In the genomic region with DNA sequence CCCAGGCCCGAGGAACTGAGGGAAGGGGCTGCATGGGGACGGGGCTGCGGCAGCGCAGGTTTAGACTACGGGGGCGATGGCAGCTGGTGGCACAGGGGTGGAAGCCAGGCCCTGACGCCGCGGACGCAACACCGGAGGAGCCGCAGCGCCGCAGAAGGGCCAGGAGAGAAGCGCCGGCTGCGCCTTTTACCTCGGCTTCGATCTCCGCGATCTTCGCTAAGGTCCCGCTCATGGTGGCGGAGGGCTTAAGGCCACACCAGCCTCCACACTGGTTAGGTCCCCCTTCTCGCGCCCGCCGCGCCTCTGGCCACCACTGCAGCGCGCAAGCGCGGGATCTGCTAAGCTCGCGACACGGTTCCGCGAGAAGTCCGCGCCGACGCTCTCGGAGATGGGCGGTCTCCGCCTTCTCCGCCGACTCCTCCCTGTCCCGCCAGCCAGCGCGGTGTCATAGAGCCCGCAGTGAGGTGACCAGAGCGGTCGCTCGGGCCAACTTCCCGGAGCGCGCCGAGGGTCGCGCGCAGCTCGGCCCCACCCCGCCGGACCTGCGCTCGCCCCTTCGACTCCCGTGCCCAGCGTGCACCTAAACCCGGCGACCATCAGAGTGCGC, we compare ENCODE assay signal across 8 mouse cellular contexts. TPM values are rescaled to one million over a fixed set of nuclear protein-coding genes. Genes with fewer than 3 reads are reported as not detected.
DNase-seq lines count a peak whose midpoint lies in the region; ATAC-seq and TF ChIP-seq lines count a peak whose summit lies in the region.

Gene Drg1, minus strand, starts transcription at position 337 of the 607 bp plus-strand sequence.

- ATAC-seq in embryonic facial prominence, embryonic 13.5 days (ENCODE audit: insufficient number of reproducible peaks, insufficient read depth, low FRiP score, low TSS enrichment, low read depth), result peak; percentile 98
- ATAC-seq in limb, embryonic 12.5 days (ENCODE audit: insufficient number of reproducible peaks, insufficient read depth, low FRiP score, low TSS enrichment, low read depth), result peak; percentile 97
- peak; percentile 99 for ATAC-seq in midbrain, embryonic 15.5 days (replicated peaks)

- H3K27ac ChIP-seq in embryonic facial prominence, embryonic 13.5 days, result peak within 1 kb of the TSS; percentile 98
- peak within 1 kb of the TSS; percentile 87 for H3K27ac ChIP-seq in kidney, adult 2 months (ENCODE audit: insufficient read depth, low read depth, low read length)
- H3K27ac ChIP-seq in limb, embryonic 12.5 days, result peak within 1 kb of the TSS; percentile 97
- peak within 1 kb of the TSS; percentile 96 for H3K27ac ChIP-seq in midbrain, embryonic 15.5 days
- H3K27ac ChIP-seq in spleen, adult 2 months (ENCODE audit: insufficient read depth, low read length), result peak within 1 kb of the TSS; percentile 79

- under 1% methylated on average over 72 of the region's 72 CpGs for WGBS in embryonic facial prominence, embryonic 13.5 days
- under 1% methylated on average over 72 of the region's 72 CpGs for WGBS in kidney, adult 2 months
- WGBS in limb, embryonic 12.5 days, result under 1% methylated on average over 72 of the region's 72 CpGs
- WGBS in midbrain, embryonic 15.5 days, result under 1% methylated on average over 72 of the region's 72 CpGs
- WGBS in spleen, adult 2 months, result 1% methylated on average over 72 of the region's 72 CpGs

- peak within 1 kb of the TSS; percentile 99 for H3K9ac ChIP-seq in embryonic facial prominence, embryonic 13.5 days
- H3K9ac ChIP-seq in limb, embryonic 12.5 days (replicated peaks), result peak within 1 kb of the TSS; percentile 94
- peak within 1 kb of the TSS; percentile 99 for H3K9ac ChIP-seq in midbrain, embryonic 15.5 days

- DNase-seq in 3134 (ENCODE audit: extremely low read depth, insufficient read length, low spot score), result peak; percentile 97
- DNase-seq in adrenal gland, postnatal 36 days, result peak; percentile 96 to 97
- peak; percentile 94 to 97 for DNase-seq in heart, adult 18-20 months
- peak; percentile 96 for DNase-seq in kidney, adult 2 months
- DNase-seq in spleen, adult 2 months (ENCODE audit: low read depth in 1 of 2, low spot score in 2 of 2), result peak; percentile 79 to 91

- H3K4me3 ChIP-seq in embryonic facial prominence, embryonic 13.5 days, result peak within 1 kb of the TSS; percentile 89
- peak within 1 kb of the TSS; percentile 84 for H3K4me3 ChIP-seq in kidney, adult 2 months (ENCODE audit: insufficient read depth, low read depth, low read length)
- peak within 1 kb of the TSS; percentile 89 for H3K4me3 ChIP-seq in limb, embryonic 12.5 days (replicated peaks)
- peak within 1 kb of the TSS; percentile 92 for H3K4me3 ChIP-seq in midbrain, embryonic 15.5 days
- H3K4me3 ChIP-seq in spleen, adult 2 months (ENCODE audit: extremely low read depth, insufficient read depth, insufficient read length), result peak within 1 kb of the TSS; percentile 85

- H3K4me1 ChIP-seq in embryonic facial prominence, embryonic 13.5 days, result peaks cover 13% of the 10 kb centered on the region
- peaks cover 8% of the 10 kb centered on the region; the same call in 1 of the 2 replicates for H3K4me1 ChIP-seq in kidney, adult 2 months (ENCODE audit: control insufficient read depth, insufficient read depth, low read length)
- H3K4me1 ChIP-seq in limb, embryonic 12.5 days (replicated peaks), result peaks cover 17% of the 10 kb centered on the region
- peaks cover 33% of the 10 kb centered on the region for H3K4me1 ChIP-seq in midbrain, embryonic 15.5 days
- H3K4me1 ChIP-seq in spleen, adult 2 months (ENCODE audit: control insufficient read depth, insufficient read depth, insufficient read length), result peaks cover 9% of the 10 kb centered on the region

- TF ChIP-seq POLR2A in kidney, adult 2 months (IDR thresholded peaks at IDR 0.05; ENCODE audit: low read depth, low read length), result peak; percentile 91
- peak; percentile 85 for TF ChIP-seq POLR2A in spleen, adult 2 months (IDR thresholded peaks at IDR 0.05; ENCODE audit: low read depth, low read length)

- H3K27me3 ChIP-seq in embryonic facial prominence, embryonic 13.5 days, result no peaks in the 10 kb centered on the region
- no peaks in the 10 kb centered on the region for H3K27me3 ChIP-seq in kidney, adult 2 months (replicated peaks; ENCODE audit: control insufficient read depth, insufficient read depth, low read length)
- H3K27me3 ChIP-seq in limb, embryonic 12.5 days, result no peaks in the 10 kb centered on the region
- H3K27me3 ChIP-seq in midbrain, embryonic 15.5 days (replicated peaks), result no peaks in the 10 kb centered on the region
- H3K27me3 ChIP-seq in spleen, adult 2 months (ENCODE audit: control insufficient read depth, insufficient read depth, low read length), result no peaks in the 10 kb centered on the region

- peaks cover 28% of the 10 kb centered on the region for H3K36me3 ChIP-seq in embryonic facial prominence, embryonic 13.5 days
- peaks cover 4% of the 10 kb centered on the region for H3K36me3 ChIP-seq in kidney, adult 2 months (ENCODE audit: control insufficient read depth, insufficient read depth, low read length)
- peaks cover 30% of the 10 kb centered on the region for H3K36me3 ChIP-seq in limb, embryonic 12.5 days
- peaks cover 16% of the 10 kb centered on the region for H3K36me3 ChIP-seq in midbrain, embryonic 15.5 days (replicated peaks)
- H3K36me3 ChIP-seq in spleen, adult 2 months (ENCODE audit: control insufficient read depth, insufficient read depth, low read length), result peaks cover 10% of the 10 kb centered on the region

- TF ChIP-seq CTCF in kidney, adult 2 months (conservative IDR thresholded peaks at IDR 0.05; ENCODE audit: insufficient read depth, insufficient read length, low read depth, low read length), result no peak
- TF ChIP-seq CTCF in spleen, adult 2 months (IDR thresholded peaks at IDR 0.05; ENCODE audit: extremely low read depth, insufficient read depth, insufficient read length, insufficient replicate concordance), result no peak

- no peaks in the 10 kb centered on the region for H3K9me3 ChIP-seq in embryonic facial prominence, embryonic 13.5 days
- no peaks in the 10 kb centered on the region for H3K9me3 ChIP-seq in limb, embryonic 12.5 days
- H3K9me3 ChIP-seq in midbrain, embryonic 15.5 days, result no peaks in the 10 kb centered on the region

- peak within 1 kb of the TSS; percentile 67 for H3K4me2 ChIP-seq in embryonic facial prominence, embryonic 13.5 days
- H3K4me2 ChIP-seq in limb, embryonic 12.5 days, result peak within 1 kb of the TSS; percentile 77
- H3K4me2 ChIP-seq in midbrain, embryonic 15.5 days, result peak within 1 kb of the TSS; percentile 64

RNA-seq across cellular contexts. Expression of gene Drg1, which starts in this region (rescaled TPM):
- total RNA-seq in adrenal gland, postnatal 36 days (2021), result 100 to 1,000 TPM; 100 to 113 TPM
- 214 and 250 TPM in 2 replicates for polyA plus RNA-seq in embryonic facial prominence, embryonic 13.5 days (2015; fragmentation: Nextera tagmentation; extraction: Ambion mirVana)
- total RNA-seq in heart, adult 18-20 months (2021), result 10 to 100 TPM; 60.1 to 70.5 TPM
- 25.4 and 28.4 TPM in 2 replicates for polyA plus RNA-seq in kidney, adult 2 months (2012; rRNA removed)
- polyA plus RNA-seq in limb, embryonic 12.5 days (2016; fragmentation: Nextera tagmentation; extraction: Ambion mirVana), result 216 and 228 TPM in 2 replicates
- polyA plus RNA-seq in midbrain, embryonic 15.5 days (2015; fragmentation: Nextera tagmentation; extraction: Ambion mirVana), result 215 and 221 TPM in 2 replicates
- 11.1 TPM in 2 replicates for polyA plus RNA-seq in spleen, adult 2 months (2012; rRNA removed)

Comparison
In these comparisons a context has a peak if more than half of its experiments do, and no peak if none do; other contexts are left out.
1. Peak in every context shown above with its lines: DNase-seq, ATAC-seq, H3K4me3 ChIP-seq and H3K27ac ChIP-seq.